Mouse (Mus musculus): ENCODE data around the gene Chtop.

Chtop gene

DNA sequence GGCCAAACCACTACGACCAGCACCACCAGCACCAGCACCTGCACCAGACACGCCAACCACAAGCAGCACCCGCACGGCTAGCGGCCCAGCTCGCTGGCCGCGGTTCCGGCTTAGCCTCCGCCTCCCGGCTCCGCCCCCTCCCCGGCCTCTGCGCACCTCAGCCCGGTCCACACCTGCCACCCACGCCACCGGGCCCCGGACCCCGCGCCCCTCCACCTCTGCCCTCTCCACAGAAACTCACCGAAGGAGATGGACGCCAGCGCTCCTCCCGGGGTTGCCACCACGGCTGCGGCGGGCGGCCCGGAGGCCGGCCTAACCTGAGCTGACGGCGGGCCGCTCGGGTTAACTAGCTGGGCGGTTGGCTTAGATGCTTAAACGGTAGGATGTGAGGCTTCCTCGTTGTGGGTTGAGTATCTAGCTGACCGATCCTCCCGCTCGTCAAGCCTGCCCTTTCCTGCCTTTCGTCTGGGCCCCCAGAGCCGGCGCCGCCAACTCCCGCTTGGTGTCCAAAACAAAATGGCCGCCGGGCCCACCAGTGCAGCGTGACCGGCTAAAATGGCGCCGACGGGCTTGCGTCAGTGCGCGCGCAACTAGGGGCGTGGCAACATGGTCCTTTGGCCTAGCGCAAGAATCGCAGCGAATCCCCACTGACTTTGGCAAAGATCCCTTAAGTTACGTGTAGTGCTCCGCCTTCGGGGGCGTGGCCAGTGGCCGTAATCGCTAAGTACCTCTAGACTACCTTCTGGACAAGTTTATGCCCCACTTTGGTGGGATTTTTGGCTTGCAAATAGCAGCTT, at the start of gene Chtop:
Chtop (minus strand) TSS at position 549 of the 797 bp plus-strand sequence.
- peak; percentile 98 for DNase-seq

DNA sequence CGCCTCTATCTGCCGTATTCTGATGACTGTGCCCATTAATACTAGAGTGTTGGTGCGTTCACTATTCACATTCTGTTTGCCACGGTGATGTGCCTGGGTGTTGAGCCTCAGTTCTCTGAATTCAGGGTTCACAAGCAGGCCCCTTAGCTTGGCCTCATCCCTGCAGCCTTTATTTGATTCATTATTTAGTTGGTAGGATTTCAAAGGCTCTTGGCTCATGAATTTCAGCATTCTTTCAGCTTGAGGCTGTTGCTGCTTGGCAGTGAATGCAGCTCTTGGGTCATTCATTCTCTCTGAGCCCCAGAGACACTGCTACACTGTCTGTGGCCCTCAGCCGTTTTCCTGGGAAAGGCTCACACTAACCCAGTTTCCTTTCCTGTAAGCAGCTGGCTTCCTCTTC, 46.7 kb upstream of the Chtop start:
- DNase-seq: peak; percentile 24

DNA sequence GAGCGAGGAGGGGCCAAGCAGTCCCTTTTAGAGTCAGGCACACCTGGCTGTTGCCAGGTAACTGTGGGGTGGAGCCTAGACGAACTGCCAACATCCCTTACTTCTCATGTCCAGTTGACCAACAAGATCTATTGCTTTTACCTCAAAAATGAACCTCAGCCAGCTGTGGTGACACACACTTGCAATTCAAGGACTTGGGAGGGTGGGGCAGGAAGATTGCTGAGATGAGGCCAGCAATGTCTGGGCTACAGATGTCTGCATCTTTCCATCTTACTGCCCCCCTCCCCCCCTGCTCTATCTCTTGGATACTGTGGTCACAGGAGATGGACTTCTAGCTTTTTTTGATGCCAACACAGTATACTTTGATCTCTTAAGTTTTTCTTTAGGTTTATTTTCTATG, 42.9 kb upstream of the Chtop start:
- no peak for DNase-seq

DNA sequence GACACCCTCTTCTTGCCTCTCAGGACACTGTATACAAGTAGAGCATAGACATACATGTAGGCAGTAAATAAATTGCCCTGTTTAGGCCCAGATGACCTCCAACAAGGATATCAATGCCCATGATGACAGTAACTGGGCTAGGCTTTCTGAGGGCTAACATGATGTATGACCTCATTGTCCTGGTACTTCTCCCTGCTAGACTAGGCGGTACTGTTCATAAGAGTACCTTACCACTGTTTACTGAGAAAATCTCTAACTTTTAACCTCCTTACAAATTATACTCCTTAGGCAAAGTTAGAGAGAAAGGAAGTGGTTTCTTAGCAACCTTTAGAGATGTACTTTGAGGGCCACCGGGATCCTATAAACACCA, 41.1 kb upstream of the Chtop start:
- no peak for DNase-seq

DNA sequence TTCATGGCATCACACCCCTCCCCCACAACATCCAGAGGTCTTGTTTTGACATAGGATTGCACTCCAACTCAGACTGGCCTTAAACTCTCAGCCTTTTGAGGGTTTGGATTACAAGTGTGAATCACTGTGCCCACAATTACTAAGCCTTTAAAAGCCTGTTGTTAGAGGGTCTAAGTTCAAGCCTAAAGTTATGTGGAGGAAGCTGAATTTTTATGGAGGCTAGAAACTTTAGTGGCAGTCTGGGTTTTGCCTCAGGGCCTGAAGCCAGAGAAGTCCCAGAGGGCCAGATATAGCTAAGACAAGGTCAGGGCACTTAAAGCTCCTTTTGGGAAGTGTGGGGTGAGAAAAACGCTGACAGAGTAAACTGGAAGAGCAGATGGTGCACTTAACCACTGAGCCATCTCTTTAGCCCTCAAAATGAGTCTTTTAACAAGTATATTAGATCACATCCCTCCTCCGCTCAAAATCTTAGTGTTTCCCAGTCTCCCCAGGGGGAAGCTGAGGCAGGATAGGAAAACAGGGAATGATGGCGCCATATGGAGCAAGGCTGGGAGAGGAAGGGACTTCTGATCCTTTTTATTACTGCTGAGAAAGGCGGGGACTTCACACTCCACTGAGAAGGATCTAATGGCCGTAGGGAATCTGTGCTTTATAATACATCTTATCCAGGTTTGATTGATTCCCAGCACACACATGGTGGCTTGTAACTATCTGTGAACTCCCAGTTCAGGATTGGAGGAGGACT, 40.5 kb upstream of the Chtop start:
- DNase-seq: no peak

DNA sequence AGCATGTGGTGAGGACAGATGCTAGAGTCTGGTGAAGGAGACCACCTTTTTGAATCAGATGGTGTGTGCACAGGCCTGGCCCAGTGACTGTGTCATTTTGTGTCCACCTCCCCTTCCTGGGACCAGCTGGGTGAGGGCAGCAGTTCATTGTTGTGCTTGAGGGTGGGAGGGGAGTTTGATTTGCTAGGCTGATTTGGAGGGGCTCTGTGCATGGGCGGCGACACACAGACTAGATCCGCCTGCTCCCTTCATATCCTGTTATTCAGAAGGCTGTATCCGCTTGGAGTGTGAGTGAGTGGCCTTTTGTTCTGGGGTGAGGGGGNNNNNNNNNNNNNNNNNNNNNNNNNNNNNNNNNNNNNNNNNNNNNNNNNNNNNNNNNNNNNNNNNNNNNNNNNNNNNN, 31.6 kb upstream of the Chtop start:
- no peak for DNase-seq

DNA sequence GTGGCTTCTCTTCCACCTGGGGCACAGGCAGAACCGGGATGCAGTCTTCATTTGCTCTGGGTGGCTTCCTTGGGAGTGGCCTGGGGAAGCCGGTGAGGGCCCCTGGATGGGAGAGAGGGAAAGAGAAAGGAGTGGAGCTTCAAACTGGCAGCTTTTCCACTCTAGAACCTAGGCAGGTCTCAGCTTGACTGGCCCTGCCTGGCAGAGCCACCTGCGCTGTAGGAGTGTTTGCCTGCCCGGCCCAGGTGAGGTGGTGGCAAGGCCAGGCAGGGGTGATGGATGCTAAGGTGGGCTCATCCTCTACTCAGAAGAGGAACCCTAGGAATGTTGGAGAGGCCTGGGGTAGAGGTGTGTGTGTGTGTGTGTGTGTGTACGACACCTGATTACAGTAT, 28.6 kb upstream of the Chtop start:
- DNase-seq: no peak

DNA sequence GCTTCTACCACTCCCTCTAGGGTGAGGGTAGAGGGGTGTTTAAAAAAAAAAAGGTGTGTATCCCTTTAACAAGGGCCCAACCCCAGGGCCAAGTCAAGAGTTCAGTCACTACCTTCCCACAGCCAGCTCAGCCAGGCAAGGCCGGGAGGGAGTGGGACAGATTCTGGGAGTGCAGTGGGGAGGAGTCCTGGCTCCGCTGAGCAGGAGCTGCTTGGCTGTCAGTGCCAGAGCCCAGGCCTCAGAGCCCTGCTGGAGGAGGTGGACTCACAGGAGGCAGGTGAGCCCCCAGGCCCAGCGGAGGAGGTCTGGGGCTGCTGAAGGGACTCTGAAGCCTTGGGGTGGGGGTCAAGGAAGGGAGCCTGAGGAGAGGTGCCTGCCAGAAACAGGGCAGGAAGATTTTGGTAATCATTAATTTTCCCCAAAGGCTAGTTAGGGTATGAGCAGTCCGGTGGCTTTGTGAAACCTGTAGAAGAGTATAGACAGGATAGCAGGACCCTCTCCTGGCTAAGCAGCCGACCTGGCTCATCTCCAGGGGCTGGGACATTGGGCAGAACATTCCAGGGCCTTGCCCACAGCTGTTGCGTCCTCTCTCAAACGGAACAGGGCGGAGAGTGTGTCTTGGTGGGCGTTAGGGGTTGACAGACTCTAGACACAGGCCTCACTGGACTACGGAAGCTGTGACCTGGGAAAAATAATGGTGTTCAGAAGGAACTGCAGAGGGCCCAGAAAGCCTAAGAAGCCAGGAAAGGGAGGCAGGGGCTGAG, 28.0 kb upstream of the Chtop start, which contains the start of gene S100a16:
S100a16 (plus strand) TSS at position 114 of the 764 bp plus-strand sequence.
- DNase-seq: peak; percentile 78

DNA sequence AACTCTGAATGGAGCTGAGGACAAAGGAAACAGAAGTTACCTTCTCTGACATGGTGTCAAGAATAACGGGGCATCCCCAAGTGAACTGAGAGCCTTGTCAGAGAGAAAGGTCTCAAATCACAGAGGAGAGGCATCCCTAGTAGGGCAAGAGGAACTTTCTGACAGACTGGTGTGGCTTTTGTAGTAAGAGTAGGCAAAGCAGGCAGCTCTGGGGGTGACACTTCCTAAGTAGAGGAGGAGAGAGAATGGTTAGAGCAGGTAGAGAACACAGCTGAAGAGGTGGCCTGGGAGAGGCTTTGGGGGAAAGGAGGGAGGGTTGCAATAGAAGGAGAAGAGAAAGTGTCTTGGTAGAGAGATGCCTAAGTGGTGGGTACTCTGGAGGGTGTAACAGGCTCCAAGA, 26.1 kb upstream of the Chtop start:
- DNase-seq: no peak

DNA sequence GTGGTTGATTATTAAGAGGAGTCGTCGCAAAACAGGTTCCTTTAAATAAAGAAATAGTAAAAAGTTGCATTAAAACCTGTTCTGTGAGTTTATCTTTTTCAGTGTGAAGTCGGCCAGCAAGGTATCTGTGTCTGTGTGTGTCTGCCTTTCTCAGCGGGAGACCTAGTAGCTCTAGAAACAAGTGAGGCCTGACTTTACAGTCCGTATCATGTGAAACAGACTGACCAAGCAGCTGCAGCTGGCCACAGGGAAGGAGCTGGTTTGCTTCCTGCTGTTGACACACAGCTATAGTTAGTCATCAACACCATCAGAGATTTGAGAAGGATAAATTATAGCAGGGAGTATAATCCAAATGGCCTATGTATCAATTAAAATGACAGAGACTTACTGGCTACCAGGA, 22.4 kb upstream of the Chtop start:
- DNase-seq: no peak

DNA sequence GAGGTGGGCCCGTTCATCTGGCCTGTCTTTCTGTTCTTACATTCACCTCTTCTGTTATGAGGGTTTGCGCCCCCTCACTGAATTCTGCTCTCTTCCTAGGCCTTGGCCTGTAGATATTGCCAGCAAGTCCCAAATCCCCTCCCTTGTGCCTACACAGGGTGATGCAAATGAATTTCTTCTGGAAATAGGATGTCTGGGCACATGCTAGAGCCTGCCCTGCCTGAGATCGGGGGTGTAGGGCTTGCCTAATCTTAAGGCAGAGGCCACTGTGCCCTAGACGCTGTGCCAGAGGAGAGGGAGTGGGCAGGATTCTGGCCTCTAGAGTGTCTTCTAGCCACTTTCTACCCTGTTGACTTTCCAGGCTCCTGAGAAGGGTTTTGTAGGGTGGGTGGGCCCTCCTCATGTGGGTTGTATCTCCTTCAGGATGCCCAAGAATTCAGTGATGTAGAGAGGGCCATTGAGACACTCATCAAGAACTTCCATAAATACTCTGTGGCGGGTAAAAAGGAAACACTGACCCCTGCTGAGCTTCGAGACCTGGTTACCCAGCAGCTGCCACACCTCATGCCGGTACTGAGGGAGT, 18.1 kb upstream of the Chtop start:
- DNase-seq: no peak

DNA sequence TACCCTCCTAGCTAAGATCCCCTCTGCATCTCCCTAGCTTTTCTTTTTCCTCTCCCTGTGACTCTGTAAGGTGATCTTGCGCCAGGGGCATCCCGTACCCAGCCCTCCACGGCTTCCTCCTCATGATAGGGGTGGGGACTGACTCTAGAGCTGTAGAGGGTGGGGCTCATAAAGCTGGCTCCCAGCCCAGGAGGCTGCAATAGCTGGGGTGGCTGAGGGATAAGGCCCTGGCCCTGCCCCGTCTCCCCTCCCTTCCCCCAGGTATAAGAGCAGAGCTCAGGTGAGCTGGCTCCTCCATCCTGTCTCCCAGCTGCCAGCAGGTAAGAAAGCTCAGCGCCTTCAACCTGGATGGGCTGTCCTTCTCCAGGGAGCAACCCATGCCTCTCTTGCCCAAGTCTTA, 17.3 kb upstream of the Chtop start, which contains the start of gene S100a14:
S100a14 (plus strand) TSS at position 277 of the 400 bp plus-strand sequence.
- no peak for DNase-seq

DNA sequence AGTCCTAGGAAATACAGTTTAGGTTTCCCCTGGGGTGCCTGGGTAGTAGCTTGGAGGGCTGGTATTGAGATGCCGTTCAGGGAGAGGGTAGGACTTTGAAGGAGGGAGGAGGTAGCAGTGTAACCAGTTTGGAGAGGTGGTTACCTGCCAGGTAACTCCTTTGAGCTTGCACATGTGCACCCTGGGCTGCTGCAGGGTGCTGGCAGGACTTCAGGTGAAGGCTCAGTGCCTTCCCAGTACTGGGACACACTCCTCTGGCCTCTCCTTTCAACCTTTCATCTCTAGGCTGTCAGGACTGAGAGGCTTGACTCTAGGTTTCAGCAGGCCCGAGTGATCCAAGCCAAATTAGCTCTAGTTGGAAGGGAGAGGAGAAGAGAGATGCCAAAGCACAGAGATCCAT, 16.8 kb upstream of the Chtop start:
- DNase-seq: no peak

DNA sequence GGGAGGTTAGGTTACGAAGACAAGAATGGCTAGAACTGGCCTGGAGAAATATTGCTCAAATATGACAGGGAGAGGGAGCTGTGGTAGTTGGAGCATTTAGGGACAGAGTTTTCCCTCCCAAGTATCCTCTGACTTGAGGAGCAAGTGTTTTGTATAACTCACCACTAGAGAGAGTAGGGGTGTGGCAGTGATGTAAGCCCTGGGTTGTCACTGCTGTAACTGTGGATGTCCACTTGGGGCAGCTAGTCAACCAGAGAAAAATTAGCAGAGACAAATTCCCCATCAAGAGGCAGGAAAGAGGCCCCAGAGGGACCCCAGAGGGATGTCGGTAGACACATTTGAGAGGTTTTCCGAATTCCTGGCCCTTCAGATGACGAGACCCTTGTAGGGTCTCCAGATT, 16.1 kb upstream of the Chtop start:
- DNase-seq: peak; percentile 17

DNA sequence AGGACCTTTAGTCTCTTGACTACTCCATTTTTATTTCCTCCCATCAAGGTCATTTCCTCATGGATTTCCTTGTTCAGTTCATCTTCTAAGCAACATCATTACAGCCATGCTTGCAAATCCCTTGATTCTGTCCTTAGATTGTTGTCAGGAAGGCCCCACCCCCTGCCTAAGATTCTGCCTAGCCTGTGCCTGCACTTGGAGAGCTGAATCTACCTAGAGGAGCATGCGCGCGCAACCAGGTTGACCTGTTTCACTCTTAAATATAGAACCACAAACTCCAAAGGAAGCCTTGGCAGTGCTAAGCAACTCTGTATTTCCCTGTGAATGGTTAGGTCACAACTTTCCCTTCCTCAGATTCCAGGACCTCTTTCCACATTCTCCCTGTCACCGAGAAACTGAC, 8.4 kb upstream of the Chtop start:
- no peak for DNase-seq

DNA sequence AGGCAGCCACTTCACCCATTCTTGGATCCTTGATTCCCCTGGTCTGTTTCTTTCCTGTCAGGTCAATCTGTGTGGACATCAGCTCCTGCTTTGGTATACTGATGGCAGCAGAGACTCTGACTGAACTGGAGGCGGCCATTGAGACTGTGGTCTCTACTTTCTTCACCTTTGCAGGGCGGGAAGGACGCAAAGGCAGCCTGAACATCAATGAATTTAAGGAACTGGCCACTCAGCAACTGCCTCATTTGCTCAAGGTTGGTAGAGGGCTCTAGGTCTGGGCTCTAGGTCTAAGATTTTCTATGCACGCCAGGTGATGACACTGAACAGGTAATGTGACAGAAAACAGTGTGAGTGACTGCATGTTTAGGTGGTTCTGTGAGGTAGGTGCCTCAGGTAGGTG, 6.5 kb upstream of the Chtop start:
- DNase-seq: no peak

DNA sequence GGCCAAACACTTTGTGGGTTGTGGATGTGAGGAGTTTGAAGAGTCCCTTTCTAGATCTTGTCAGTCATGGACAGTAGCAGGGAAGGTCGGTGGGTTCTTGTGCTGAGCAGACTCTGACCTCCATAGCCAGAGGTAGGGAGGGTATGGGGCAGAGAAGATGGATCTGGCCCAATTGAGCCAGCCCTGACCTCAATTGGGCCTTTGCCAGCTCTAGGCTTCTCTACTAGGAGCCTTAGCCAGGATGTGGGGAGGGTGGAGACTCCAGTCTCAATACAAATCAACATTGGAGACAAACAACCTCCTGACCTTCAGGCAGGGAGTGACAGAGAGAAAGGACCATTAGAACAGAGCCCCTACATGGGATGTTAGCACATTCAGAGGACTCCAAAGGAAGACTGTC, 5.9 kb upstream of the Chtop start:
- DNase-seq: peak; percentile 12

DNA sequence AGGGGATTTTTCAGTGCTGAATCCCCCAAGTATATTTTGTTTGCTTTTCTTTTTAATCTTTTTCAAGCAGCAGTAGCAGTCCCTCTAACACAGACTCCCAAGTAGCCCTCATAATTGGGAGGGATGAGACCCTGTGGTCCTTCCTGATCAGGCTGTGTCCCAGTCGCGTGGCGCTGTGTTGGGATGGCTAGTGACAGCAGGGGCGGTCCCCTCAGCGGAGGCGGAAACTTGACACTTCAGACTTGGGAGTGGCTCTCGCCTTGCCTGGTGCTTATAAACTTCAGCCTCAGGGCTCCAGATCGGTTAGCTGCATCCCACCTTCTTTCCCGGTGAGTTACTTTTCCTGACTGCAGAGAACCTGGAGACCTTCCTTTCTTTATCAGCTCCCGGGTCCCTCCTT, 5.4 kb upstream of the Chtop start:
- DNase-seq: no peak

DNA sequence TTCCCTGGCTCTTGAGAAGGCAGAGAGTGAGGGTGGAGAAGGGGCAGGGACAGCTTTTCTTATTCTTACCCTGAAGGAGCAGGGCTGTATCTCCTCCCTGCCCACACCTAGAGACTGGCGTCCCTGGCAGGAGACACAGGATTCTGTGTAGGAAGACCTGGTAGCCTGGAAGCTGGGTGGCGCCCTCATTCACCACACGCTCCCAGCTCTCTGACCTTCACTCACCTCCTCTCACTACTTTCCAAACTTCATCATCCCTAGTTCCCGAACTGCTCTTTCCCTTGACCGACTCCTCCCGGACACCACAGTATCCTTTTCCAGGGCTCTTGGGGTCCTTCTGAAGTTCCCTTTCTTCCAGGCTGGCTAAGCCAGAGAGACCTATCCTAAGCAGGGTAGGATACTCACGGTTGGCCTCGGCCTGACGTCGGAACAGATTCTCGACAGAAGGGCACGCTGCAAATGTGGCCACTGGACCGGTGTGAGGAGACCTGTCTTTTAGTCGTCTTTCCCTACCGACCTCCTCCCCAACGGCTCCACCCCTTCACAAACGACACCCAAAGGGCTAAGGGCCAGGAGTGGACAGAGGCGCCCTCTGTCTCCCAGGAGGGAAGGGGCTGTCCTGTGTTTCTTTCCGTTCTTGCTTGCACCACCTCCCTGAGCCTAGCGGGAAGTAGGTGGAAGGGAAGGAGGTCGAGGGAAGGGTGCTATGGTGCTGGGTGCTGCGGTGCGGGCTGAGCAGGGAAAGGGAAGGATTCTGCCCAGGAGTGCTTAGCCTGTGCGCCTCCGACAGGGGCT, 4.7 kb upstream of the Chtop start, which contains the start of the genes S100a1 and S100a13:
S100a1 (minus strand) TSS at position 597 of the 795 bp plus-strand sequence.
S100a13 (plus strand) TSS at position 640 of the 795 bp plus-strand sequence.
- peak; percentile 52 for DNase-seq

DNA sequence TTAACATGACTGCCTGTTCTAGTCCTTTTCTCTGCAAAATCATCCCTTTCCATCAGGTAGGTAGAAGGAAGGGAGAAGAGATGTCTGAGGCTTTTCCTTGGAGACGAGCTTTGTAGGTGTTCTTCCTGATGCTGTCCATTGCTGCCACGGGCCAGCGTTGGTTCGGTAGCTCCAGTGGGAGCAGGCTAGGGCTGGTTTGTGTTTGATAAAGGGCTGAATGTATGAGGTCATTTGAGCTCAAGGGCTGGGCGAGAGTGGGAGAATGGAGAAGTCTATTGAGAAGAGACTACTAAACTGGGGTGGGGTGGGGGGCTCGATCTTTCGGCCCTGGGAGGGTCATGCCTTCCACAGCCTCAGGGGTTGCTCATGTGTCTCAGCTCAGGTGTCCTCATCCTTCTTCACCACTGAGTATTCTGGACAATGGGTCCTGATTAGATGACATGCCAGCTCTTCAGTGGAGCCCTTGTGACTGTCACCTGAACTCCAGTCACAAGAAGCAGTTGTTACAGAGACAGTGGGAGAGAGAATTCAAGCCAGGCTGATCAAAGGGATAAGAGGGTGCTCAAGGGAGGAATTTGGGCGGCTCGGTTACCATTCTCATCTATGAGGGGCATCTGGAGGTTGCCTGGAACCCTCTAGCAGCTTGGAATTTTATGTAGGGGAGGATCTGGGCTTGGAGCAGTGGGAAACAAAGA, 3.8 kb upstream of the Chtop start:
- DNase-seq: no peak

DNA sequence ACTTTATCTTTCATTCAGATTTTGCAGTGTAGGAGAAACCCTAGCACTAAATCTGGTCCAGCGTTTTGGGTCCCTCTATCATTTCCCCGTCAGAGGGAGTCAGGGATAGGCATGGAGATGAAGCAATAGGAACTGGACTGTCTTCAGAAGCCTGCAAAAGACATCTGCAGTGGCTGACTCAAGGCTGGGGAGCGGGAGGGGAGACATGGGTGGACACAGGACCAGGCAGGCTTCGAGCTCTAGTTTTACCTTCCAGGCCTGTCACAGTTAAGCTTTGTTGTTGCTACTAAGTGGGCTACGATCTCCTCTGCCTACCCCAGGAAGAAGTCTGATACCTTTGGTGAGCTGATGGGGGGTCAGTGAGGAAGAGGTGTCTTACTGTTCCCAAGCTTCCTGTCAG, 3.0 kb upstream of the Chtop start:
- DNase-seq: no peak

DNA sequence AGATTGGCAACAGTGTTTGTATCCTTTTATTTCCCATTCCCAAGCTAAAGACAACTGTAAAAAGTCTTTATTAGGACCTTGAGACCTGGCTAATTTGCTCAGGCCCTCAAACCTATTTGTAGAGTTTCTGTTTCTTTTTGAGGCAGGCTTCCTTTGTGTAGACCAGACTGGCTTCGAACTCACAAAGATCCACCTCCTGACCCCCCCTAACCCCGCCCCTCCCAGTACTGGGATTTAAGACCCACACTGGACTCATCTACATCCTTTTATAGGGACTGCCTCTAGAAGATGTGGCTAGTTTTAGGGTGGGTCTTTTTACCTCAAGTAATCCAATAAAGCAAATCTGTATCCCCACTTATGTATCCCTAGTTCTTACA, 437 bp upstream of the Chtop start:
- DNase-seq: no peak

Data from cerebellum, adult 11-12 months (tissue).